Mouse (Mus musculus): ENCODE data around the gene Ak8. TPM values are rescaled to one million over a fixed set of nuclear protein-coding genes. Genes with fewer than 3 reads are reported as not detected.

The Ak8 gene
- total and polyA plus RNA-seq, 3 experiments, result 1.5 to 2.6 TPM; not detected in 1

DNA sequence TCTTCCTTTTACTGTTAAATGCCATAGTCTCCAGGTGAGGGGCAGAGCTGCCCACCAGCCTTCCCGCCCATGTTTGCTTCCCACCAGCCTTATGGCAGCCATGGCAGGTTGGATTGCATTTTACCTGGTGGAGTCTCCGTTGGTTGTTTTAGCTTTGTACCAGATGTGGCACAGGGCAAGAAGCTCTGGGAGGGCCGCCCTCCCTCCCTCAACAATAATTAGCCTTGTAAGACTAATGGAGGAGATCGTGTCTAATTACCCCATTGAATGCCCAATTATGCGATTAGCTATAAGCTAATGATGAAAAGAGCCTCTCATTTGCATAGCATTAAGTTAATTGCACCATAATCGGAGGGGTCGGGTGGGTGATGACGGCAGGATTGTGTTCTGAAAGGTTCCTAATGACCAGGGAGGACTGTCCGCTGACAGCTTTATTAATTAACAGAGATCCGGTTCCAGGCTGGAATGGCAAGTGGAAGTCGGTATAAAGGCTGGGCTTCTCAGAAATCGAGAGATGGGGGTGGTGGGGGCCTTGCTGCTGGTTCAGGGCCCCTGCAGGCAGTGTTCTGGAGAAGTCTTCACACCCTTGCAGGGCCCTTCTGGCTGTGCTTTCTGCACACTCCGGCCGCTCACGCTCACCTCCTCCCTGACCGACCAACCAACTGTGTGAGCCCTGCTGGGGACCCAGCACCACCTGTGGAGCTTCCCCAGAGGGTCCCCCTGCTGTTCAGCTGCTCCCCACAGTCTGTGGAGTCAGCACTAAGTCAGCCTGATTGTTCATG, 80.2 kb downstream of the Ak8 start:
- no peak overlapping the region for H3K9ac ChIP-seq (ENCODE audit: control insufficient read depth, low read depth, low read length, poor library complexity, severe bottlenecking)
- no peak overlapping the region for H3K27ac ChIP-seq (ENCODE audit: control insufficient read depth, low read depth, low read length)
- H3K79me2 ChIP-seq (ENCODE audit: control insufficient read depth, insufficient read depth, low read length, poor library complexity), result no peaks in the 10 kb centered on the region
- H3K4me1 ChIP-seq (ENCODE audit: control insufficient read depth in 1 of 2, insufficient read depth in 2 of 2, low read length in 2 of 2), result no peaks in the 10 kb centered on the region
- DNase-seq (ENCODE audit: low read depth, low spot score), result no peak
- no peak overlapping the region for H3K4me3 ChIP-seq (ENCODE audit: control insufficient read depth in 1 of 2, insufficient read depth in 1 of 2, low read depth in 2 of 2, low read length in 2 of 2)
- TF ChIP-seq ETS1 (IDR thresholded peaks at IDR 0.05; ENCODE audit: low read depth, low read length), result no peak
- peaks cover 0 to 2% of the 10 kb centered on the region in 2 experiments; a peak in 2 of 4 replicates for H3K27me3 ChIP-seq (ENCODE audit: control insufficient read depth in 1 of 2, insufficient read depth in 2 of 2, low read length in 2 of 2)
- no peaks in the 10 kb centered on the region for H3K36me3 ChIP-seq (ENCODE audit: control insufficient read depth in 1 of 2, insufficient read depth in 2 of 2, low read length in 2 of 2)
- no peaks in the 10 kb centered on the region for H3K9me3 ChIP-seq (replicated peaks; ENCODE audit: insufficient read depth, low read length)

DNA sequence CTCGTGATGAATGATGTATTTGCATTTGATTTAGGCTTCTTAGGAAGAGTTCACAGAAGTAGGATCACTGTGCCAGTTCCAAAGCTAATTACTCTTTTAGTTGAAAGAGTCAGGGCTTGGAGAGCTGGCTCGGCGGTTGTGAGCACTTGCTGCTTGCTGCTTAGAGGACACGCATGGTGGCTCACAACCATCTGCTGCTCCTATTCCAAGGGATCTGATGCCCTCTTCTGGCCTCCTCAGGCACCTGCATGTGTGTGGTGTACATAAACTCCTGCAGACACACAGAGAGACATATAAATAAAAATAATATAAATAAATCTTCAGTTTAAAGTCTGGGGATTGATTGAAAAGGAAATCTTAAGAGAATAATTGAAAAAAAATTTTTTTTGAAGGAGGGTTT, 81.3 kb downstream of the Ak8 start:
- Histone ChIP-seq H3K79me2 (ENCODE audit: control insufficient read depth, insufficient read depth, low read length, poor library complexity) (no peaks in the 10 kb centered on the region), H3K27me3 (ENCODE audit: control insufficient read depth in 1 of 2, insufficient read depth in 2 of 2, low read length in 2 of 2) (peaks cover 0 to 2% of the 10 kb centered on the region in 2 experiments; a peak in 2 of 4 replicates), H3K9me3 (replicated peaks; ENCODE audit: insufficient read depth, low read length) (no peaks in the 10 kb centered on the region), H3K36me3 (ENCODE audit: control insufficient read depth in 1 of 2, insufficient read depth in 2 of 2, low read length in 2 of 2) (no peaks in the 10 kb centered on the region), H3K9ac (ENCODE audit: control insufficient read depth, low read depth, low read length, poor library complexity, severe bottlenecking) (no peak overlapping the region), H3K27ac (ENCODE audit: control insufficient read depth, low read depth, low read length) (no peak overlapping the region), H3K4me1 (ENCODE audit: control insufficient read depth in 1 of 2, insufficient read depth in 2 of 2, low read length in 2 of 2) (no peaks in the 10 kb centered on the region), H3K4me3 (ENCODE audit: control insufficient read depth in 1 of 2, insufficient read depth in 1 of 2, low read depth in 2 of 2, low read length in 2 of 2) (no peak overlapping the region)
- peak in 2 of 3 experiments; percentile 6 to 20; a peak in 2 of 6 replicates for TF ChIP-seq CTCF (IDR thresholded peaks at IDR 0.05 in 2 of 3, conservative IDR thresholded peaks at IDR 0.05 in 1 of 3; ENCODE audit: control insufficient read depth in 1 of 3, insufficient read depth in 1 of 3, low read depth in 2 of 3, low read length in 3 of 3, poor library complexity in 1 of 3, severe bottlenecking in 1 of 3)
- no peak for TF ChIP-seq MAX (IDR thresholded peaks at IDR 0.05; ENCODE audit: low read length)
- no peak for TF ChIP-seq ZNF384 (IDR thresholded peaks at IDR 0.05; ENCODE audit: low read depth, low read length)
- no peak for DNase-seq (ENCODE audit: low read depth, low spot score)

DNA sequence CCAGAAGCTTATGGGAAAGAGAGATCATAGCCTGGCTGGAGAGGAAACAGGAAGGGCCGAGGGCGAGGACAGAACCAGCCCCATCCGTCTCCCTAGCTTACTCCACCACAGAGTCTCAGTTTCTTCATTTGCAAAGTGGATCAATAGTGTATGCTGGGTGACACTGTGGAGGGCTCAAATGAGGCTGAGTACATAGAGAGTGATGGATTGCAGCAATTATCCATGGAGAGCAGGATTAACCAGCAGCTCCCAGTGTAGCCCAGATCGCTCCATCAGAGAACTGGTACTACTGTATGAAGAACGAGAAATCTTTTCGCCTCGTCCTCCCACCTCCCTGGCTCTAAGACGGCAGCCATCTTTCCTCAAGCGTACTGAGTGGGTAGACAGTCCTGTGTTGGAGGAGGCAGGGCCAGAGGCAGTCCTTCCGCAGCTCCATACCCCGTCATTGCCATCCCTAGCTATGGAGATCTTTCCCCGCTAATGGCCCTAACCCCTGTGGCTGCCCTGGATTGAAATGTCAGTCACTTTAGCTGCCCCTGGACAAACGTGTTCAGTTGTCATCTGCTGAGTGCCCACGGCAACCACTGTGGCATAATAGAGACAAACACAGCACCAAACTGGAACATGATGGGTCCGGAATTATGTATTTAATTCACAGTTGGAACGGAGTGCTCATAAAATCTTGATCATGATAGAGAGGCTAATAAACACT, 86.5 kb downstream of the Ak8 start:
- TF ChIP-seq KAT2A (conservative IDR thresholded peaks at IDR 0.05; ENCODE audit: low read depth, low read length), result no peak
- TF ChIP-seq USF1 (IDR thresholded peaks at IDR 0.05; ENCODE audit: low read depth, low read length), result no peak
- no peak for TF ChIP-seq RAD21 (IDR thresholded peaks at IDR 0.05; ENCODE audit: low read depth, low read length)
- TF ChIP-seq USF2 (IDR thresholded peaks at IDR 0.05; ENCODE audit: borderline replicate concordance in 1 of 2, insufficient read depth in 1 of 2, low read depth in 1 of 2, low read length in 2 of 2), result no peak
- TF ChIP-seq MEF2A (IDR thresholded peaks at IDR 0.05; ENCODE audit: extremely low read depth, insufficient replicate concordance, low read depth, low read length, poor library complexity, severe bottlenecking), result no peak
- TF ChIP-seq TBP (IDR thresholded peaks at IDR 0.05; ENCODE audit: low read depth, low read length), result no peak
- TF ChIP-seq MYC (IDR thresholded peaks at IDR 0.05; ENCODE audit: low read depth, low read length), result no peak
- no peak for TF ChIP-seq ETS1 (IDR thresholded peaks at IDR 0.05; ENCODE audit: low read depth, low read length)
- TF ChIP-seq TAL1 (IDR thresholded peaks at IDR 0.05; ENCODE audit: low read length), result no peak
- TF ChIP-seq HCFC1 (IDR thresholded peaks at IDR 0.05; ENCODE audit: low read depth, low read length), result no peak
- H3K27me3 ChIP-seq (ENCODE audit: control insufficient read depth in 1 of 2, insufficient read depth in 2 of 2, low read length in 2 of 2), result no peaks in the 10 kb centered on the region
- H3K4me3 ChIP-seq (ENCODE audit: control insufficient read depth in 1 of 2, insufficient read depth in 1 of 2, low read depth in 2 of 2, low read length in 2 of 2), result no peak overlapping the region
- no peaks in the 10 kb centered on the region for H3K9me3 ChIP-seq (replicated peaks; ENCODE audit: insufficient read depth, low read length)
- H3K9ac ChIP-seq (ENCODE audit: control insufficient read depth, low read depth, low read length, poor library complexity, severe bottlenecking), result no peak overlapping the region
- H3K4me1 ChIP-seq (ENCODE audit: control insufficient read depth in 1 of 2, insufficient read depth in 2 of 2, low read length in 2 of 2), result no peaks in the 10 kb centered on the region
- H3K36me3 ChIP-seq (ENCODE audit: control insufficient read depth in 1 of 2, insufficient read depth in 2 of 2, low read length in 2 of 2), result no peaks in the 10 kb centered on the region
- no peak for DNase-seq (ENCODE audit: low read depth, low spot score)
- H3K27ac ChIP-seq (ENCODE audit: control insufficient read depth, low read depth, low read length), result no peak overlapping the region
- no peaks in the 10 kb centered on the region for H3K79me2 ChIP-seq (ENCODE audit: control insufficient read depth, insufficient read depth, low read length, poor library complexity)
